Mouse (Mus musculus) adrenal gland, postnatal 36 days (tissue): ENCODE measurements around the gene Oxld1. TPM values are rescaled to one million over a fixed set of nuclear protein-coding genes. Genes with fewer than 3 reads are reported as not detected.
A peak's percentile ranks its signal among the peaks of the same experiment; 100 is the strongest.

Source experiments
- DNase-seq, 2 experiments: peaks; one replicate each; pipeline ENCODE4 v3.0.0; 2021; ENCODE audit warnings: mixed read lengths in 1 of 2
- long read RNA-seq, 2 experiments: library from polyadenylated mRNA; stranded (forward); transcript quantifications; one replicate each; pipeline ENCODE4 v2.0.0; 2021; ENCODE audit warnings: borderline sequencing depth in 2 of 2
- total RNA-seq, 2 experiments: library from RNA; stranded (reverse); gene quantifications; 2 replicates each; pipeline ENCODE4 v1.2.3; 2021

The Oxld1 gene
- 10 to 100 TPM; 28.0 to 41.4 TPM for total RNA-seq
- long read RNA-seq, experiment 1, transcript Oxld1-201 (2 exons, 813 nt): major isoform, 35 of 50 reads
- long read RNA-seq, experiment 1, partial matches to known transcripts: 7 of 50 reads
- long read RNA-seq, experiment 1, other reads (novel, unspliced or antisense): 4 of 50 reads
- long read RNA-seq, experiment 2, transcript Oxld1-201 (2 exons, 813 nt): major isoform, 13 of 21 reads
- long read RNA-seq, experiment 2, partial matches to known transcripts: 0 of 21 reads
- long read RNA-seq, experiment 2, other reads (novel, unspliced or antisense): 6 of 21 reads

DNA sequence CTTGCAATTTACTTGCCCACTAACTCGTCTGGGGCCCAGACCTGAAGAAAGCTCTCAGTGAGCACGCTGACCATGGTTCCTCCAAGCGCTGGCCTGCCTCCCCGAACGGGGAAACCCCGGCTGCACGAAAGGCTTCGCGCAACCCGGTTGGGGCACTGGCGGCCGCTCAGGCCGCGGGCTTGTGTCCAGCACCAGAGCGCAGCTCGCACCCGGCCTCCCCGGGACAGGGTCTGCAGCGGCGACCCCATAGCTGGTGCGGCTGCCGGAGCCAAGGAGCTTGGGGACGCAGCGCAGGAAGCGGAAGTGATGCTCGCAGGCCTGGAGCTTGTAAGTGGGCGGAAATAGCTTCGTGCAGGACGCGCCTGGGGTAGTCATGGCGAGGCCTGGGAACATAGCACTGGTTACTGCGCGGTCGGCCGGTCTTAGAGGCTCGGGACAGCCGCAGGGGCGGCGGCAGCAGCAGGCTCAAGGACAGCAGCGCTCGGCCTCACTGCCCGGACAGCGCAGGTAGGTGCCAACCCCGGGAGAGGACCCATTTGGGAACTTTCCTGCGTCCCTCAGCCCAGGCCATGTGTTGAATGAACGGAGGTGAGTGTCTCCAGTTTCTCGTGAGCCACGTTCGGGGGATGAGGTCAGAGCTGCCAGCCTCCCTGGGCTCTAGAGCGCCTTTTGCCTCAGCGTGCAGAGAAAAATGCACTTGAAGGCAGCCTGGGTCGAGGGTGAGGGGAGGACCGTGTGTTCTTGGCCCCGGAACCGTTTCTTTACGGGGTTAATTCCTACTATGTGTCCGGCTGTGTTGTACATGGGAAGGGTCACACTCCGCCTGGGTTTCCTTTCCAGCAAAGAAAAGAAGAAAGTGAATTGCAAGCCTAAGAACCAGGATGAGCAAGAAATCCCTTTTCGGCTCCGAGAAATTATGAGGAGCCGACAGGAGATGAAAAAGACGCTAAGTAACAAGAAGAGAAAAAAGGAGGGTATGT, at the start of gene Oxld1, which contains the start of gene Ccdc137:
Gene Oxld1, minus strand, starts transcription at position 297 of the 980 bp plus-strand sequence.
Gene Ccdc137, plus strand, starts transcription at position 344 of the 980 bp plus-strand sequence.
- peak; percentile 84 to 87 for DNase-seq

DNA sequence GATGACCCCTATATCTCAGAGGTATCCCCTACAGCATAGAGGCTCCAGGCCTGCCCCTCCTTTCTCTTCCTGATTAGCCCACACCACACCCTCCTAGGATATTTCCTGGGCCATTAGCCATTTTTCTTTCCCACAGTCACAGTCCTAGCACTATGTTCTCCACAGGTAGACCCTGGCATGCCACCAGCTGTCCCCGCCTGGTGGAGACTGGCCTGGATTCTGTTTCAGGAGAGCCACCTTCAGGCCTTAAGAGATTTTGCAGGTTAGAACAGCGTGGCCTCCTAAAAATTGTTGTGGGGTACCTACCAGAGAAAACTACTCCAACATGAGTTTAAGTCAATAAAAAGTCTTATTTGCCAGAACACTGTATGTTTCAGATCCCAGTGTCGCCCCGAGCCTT, 49.0 kb upstream of the Oxld1 start:
- DNase-seq: no peak

DNA sequence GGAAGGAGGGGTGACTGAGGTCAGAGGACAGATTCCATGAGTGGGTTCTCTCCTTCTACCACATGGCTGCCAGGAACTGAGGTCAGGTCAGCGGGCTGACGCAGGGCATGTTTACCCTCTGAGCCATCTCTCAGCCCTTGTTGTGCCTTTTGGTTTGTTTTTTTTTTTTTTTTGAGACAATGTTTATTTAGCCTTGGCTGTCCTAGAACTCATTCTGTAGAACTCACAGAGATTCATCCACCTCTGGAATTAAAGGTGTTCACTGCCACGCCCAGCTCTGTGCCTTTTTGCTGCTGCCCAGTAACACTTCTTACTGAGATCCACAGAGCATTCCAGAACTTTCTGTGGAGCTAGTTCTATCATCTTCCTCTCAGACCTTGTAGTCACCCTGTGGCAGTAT, 47.8 kb upstream of the Oxld1 start:
- no peak for DNase-seq

DNA sequence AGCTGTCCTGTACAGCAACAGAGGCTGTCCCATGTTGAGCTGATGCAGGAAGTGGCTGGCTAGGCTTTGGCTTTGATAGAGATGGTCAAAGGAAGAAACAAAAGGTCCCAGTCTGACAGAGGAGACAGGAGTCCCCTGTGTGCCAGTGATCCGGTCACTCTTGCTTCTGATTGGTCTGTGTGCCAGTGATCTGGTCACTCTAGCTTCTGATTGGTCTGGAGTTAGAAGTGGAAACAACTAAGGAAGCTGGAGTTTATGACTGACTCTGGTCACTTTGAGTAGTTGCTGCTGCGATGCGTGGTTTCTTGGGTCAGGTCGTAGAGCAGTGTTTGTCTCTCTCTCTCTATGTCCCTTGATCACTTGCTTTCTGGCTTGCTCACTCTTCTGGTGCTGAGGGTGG, 43.8 kb upstream of the Oxld1 start:
- no peak for DNase-seq

DNA sequence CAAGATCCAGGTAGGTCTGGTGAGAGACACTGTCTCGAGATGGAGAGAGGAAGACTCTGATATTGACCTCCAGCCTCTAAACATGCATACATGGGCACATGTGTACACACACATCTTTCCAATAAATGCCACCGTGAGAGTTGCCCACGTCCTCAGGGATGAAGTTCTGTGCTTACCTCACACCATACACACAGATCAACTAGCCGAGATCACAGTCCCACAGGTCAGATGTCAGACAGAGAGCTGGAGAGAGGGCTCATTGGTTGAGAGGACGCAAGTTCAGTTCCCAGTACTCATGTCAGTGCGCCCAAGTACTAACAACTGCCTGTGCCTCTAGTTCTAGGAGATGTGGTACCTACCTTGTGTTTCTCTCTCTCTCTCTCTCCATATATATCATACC, 43.1 kb upstream of the Oxld1 start:
- no peak for DNase-seq

DNA sequence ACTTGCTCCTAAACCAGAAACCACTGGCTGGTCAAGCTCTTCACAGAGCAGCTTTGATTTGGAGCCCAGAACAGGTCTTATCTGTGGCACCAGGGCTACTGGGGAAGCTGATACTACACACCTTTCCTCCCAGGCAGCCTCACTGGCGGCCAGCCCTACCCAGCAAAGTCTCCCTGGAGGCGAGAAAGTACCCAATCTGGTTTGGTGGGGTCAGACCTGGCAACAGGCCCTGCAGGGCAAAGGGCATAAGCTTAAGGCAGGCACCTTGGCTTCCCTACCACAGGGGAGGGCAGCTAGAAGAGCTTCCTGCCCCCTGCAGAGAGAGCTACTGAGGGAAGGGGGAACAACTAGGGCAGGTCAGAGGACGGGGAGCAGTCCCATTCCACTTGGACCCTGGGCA, 42.5 kb upstream of the Oxld1 start:
- DNase-seq: peak; percentile 22 to 49

DNA sequence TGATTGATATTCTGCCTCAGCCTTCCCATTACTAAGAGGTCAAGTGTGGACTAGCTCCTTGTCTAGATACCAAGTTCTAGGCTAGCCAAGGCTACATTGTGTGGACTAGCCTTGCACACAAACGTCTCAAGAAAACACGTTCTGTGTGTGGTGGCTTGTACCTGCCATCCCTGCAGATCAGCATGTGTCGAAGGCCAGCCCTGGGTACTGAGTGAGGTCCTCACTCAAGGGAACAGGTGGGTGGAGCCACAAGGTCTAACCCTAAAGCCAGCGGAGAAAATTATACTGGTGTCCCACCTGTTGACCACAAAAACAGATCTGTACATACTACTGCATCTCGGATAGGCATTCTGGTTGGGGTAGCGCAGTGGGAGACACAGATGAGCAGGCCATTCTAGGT, 42.0 kb upstream of the Oxld1 start:
- no peak for DNase-seq

DNA sequence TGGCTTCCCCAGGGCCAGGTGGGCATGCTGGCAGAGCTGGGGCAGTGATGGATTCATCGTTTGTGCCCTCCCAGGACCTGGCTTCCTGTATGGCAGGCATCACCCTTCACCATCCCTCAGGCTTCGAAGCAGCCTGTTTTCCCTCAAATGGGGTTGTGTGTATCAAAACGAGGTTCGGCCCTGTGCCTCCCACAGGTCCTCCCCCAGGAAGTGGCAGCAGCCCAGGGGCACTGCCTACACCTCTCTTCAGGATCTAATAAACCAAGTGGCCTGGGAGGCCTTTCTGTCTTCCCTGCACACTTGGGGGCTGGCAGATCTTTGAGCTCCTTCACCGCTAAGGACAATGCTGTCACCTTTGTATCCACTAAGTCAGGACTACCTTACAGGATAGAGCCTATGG, 41.0 kb upstream of the Oxld1 start:
- no peak for DNase-seq

DNA sequence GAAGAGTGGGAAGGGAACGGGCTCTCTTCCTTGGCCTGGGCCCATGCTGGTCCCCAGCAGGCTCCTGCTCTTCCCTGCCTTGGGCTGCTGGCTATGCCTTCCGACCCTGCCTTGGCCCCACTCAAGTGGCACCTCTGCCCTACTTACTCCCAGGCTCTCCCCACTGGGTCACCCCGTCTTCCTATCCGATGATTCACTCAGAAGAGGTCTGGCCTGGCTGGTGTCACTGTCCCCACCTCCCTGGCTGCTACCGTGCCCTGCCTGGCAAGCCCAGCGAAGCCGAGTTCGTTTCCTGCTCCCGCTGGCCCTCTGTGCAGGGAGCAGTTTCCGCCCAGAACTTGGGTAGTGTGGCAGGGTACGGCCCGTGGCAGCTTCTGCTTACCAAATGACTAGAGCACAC, 40.4 kb upstream of the Oxld1 start:
- peak; percentile 74 to 79 for DNase-seq

DNA sequence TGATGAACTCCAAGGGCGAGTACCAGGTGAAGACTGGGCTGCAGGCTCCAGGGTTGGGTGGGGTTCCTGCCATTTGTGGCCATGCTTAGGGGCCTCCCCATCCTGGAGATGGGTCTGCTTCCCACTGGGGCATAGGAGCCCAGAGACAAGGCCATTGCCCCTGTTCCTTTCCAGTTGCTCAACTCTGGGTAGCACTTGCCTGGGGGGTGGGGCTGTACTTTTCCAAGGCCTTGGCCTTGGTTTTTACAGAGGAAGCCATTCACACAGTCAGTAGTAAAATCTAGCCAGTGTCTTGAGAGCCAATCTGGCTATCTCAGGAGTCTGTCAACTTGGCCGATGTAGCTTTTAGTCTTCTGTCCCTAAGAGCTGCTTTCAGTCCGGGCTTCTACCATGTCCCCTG, 39.6 kb upstream of the Oxld1 start:
- DNase-seq: peak; percentile 90 to 93

DNA sequence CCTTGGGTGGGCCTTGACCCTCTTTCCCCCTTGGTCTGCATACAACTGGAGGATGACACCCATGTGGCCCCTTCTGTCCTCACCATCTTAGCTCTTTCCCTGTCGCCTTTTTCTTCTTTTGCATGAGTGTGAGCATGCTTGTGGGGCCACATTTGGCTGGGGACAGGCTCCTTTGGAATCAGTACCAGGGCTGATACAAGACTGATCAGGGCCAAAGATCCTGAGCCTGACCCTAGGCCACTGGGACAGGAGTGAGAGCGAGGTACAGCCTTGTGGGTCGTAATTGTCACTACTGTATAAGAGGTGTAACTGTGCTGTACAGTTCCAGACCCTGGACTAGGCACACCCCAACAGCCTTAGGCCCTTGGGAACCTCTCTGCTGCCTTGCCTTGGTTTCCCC, 36.0 kb upstream of the Oxld1 start:
- DNase-seq: no peak

DNA sequence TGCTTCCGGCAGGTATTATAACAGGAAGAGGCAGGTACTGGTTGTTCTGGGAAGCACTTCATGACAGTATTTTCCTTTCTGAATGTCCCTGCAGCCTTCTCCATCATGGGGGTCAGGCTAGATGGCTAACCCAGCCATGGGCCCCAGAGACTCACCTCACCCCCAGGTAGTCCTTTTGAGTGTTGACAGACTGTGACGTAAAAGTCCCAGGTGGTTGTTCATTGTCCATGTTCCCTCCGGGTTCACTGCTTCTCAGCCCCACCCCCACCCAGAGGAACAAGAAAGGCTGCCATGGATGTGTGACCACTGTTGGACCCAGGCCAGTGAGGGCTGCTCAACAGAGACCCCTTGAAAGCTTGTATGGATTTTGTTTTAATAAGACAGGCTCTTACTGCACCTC, 35.5 kb upstream of the Oxld1 start:
- DNase-seq: no peak

DNA sequence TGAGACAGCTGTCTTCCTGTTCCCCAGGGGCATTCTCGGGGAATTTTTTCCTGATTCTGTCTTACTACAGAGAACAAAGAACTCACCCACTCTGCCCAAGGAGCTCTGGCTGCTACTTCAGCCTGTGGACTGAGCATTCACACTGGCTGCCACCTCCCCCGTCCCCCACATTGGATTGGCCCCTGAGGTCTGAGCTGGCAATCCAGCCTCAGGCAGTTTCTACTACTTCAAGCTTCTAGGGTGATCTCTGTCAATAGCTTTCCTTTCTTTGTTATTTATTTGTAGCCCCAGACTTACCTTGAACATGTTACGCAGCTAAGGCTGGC, 35.0 kb upstream of the Oxld1 start:
- DNase-seq: peak in 1 of 2 experiments; percentile 25

DNA sequence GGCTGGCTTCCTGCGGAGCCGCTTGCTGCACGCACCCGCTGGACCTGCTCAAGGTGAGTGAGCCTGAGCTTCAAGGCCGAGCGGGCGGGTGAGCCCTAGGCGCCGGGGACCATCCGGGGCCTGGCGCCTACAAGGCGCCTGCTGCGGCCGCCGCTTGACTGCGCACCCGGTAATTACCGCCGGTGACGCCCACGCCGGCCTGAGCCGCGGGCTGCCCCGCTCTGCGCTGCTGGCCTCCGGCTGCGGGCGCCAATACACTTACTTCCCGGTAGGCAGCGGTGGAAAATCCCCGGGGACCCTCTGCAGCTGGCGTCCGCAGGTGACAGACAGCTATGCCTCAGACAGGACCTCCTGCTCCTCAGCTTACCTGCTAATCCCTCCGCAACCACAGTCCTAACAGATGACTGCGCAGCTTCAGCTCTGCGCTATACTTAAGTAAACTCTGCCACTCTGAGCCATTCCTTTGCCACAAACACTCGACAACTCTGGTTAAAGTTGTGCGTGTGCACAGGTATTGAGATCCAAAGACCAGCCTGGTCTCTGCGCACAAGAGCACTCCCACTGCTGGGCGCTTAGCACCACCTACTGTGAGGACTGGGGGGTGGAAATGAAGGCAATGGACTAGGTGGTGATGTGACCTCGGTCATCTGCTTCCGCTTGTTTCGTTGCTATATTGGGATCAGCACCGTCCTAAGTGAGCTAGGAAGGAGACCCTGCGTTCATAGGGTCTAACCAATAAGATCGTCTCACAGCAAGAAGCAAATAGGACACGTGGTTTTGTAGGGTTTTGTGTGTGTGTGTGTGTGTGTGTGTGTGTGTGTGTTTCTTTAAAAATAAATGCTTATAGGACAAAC, 34.4 kb upstream of the Oxld1 start:
- DNase-seq: peak; percentile 57 to 65

DNA sequence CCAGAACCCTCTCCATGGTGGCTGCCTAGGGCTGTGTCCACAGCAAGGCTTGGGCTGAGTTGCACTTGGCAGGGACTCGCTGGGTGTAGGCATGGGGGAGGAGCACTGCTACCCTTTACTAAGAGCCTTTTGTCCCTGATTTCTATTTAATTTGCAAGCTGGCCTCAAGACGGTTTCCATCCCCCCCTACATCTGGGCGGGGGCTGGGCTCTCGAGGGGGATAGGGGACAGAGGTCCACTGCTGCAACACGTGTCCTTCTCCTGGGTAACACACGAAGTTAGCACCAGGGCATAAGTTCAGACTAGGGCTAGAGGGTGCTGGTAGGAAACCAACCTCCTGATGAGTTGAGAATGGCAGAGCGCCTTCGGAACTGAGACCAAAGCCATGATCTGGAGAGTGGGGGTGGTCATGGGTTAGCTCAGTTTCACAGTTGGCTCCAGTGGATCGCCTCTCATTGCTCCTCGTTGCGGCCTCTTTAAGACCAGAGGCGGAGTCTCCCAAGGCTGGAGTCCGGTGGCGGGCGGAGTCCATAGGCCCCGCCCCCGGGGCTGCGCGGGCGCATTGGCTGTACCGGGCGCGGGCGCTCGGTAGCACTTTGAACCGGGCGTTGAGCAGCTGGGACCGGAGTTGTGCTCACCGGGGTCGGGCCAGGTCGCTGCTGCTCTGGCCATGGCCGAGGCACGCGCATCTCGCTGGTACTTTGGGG, 33.6 kb upstream of the Oxld1 start, which contains the start of gene Slc25a10:
Gene Slc25a10, plus strand, starts transcription at position 524 of the 707 bp plus-strand sequence.
- DNase-seq: peak; percentile 93 to 97

DNA sequence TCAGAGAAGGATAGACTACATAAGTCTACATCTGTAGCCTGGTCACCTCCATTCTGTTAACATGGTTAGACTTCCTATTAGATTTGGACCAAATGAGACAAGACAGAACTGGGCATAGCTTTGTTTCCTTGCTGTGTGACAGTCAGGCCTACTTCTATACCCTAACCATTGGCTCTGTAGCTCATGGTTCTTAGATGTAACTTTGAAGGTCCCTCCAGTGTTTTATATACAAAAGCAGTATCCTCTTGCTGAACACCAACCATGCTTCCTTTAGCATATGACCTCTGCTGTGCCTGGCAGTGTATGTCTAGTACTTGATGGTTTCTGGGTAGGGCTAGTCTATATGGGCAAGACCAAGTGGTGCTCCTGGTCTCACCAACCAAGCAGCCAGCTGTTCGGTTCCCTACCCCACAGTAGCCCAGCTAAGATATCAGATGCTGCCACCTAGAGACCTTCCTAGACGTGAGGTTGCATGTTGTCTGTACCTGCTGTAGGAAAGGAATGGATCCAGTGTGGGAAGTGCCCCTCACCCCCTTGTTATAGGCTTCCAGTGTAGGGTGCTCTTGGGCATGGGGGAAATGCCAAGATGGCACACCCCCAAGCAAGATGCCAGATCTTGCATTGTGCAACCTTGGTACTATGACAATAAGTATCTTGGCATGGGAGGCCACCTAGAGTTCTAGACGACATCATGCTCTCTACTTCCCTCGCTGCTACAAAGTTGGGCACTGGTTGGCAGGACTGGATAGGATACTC, 32.6 kb upstream of the Oxld1 start:
- no peak for DNase-seq

DNA sequence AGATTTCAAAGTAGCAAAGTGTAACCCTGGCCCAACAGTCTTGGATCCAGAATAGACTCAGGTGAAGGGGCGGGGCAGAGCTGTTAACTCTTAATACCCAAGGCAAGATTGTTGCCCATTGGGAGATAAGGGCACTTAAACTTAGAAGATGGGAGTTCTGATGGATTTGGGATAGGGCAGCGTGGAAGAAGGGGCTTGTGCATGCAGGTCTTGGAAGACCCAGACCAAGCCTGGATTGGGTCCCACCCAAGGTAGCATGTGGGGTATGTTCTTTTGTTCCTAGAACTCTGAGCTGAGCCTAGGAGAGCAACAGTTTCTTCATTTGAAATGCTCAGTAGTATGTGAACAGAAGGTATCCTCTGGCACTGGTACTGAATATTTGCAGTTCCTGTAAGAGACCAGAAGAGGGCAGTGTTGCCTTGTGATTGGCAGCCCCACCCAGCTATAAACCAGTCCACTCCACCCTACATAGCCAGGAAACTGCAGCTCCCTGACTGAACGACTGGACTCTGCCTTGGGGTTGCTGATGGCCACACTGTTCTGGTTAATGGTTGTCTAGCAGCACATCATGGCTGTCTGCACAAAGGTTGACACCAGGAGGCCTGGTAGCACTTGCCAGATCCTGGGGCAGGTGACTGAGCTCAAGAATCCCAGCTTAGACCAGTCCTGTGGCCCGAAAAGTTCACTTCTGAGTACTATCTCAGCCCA, 31.3 kb upstream of the Oxld1 start:
- peak; percentile 64 to 76 for DNase-seq

DNA sequence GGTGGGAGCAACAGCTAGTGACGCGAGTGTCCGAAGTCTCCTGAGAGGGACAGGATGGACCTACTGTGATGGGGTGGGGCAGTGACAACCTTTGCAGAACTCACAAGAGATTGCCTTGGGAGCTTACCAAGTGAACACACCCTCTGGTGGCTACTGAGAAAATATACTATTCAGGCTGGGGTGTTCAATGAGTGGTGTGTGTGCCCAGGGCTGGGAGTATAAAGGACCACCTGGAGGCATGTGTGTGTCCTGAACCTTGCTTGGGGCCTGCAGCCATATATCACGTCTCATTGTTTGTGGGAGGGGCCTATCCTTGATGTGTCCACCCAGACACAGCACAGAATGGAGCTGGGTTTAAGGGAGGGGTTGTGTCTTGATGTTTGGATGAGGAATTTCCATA, 30.6 kb upstream of the Oxld1 start:
- DNase-seq: no peak

DNA sequence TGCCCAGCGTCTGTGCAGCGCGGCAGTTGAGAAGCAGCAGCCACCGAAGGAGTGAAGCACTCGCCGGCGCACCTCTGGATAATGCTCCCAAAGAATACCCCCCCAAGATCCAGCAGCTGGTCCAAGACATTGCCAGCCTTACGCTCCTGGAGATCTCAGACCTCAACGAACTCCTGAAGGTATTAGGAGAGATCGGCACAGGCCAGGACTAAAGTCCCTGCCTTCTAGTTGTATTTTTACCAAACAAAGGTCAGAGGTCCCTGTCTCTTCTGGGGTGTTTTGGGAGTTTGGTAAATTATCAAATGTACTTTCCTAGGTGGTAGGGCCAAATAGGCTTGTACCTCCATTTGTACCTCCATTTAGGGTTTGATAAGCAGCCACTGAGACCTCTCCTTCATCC, 27.4 kb upstream of the Oxld1 start:
- DNase-seq: no peak
